Mouse (Mus musculus): ENCODE measurements at regions not wholly inside any gene's neighbourhood (a gene's known extent, or its start where the extent isn't known, plus 50 kb on each side); places are given as distances from the start of the nearest gene placed in this dataset.

GRCm38 (mm10) chr10:125765103-125765820, 200.7 kb upstream of the Lrig3 start:
- no peak overlapping the region for H3K4me3 ChIP-seq (replicated peaks; ENCODE audit: control insufficient read depth, low read depth, low read length)
- WGBS: 79% methylated on average over 10 of the region's 10 CpGs
- TF ChIP-seq CTCF (IDR thresholded peaks at IDR 0.05; ENCODE audit: control insufficient read depth, insufficient read depth, low read length) (no peak), POLR2A (IDR thresholded peaks at IDR 0.05; ENCODE audit: borderline replicate concordance, control insufficient read depth, low read depth, low read length) (no peak)
- no peaks in the 10 kb centered on the region for H3K4me1 ChIP-seq (ENCODE audit: control insufficient read depth, insufficient read depth, low read length)
- H3K27ac ChIP-seq (ENCODE audit: control insufficient read depth, insufficient read depth, low read depth, low read length, poor library complexity): no peak overlapping the region

- H3K4me1 ChIP-seq (ENCODE audit: control insufficient read depth, insufficient read depth, low read length): no peaks in the 10 kb centered on the region
- H3K4me3 ChIP-seq (replicated peaks; ENCODE audit: control insufficient read depth, low read depth, low read length): no peak overlapping the region
- 74% methylated on average over 3 of the region's 3 CpGs for WGBS
- H3K27ac ChIP-seq (ENCODE audit: control insufficient read depth, insufficient read depth, low read depth, low read length, poor library complexity): no peak overlapping the region
- TF ChIP-seq CTCF (IDR thresholded peaks at IDR 0.05; ENCODE audit: control insufficient read depth, insufficient read depth, low read length) (no peak), POLR2A (IDR thresholded peaks at IDR 0.05; ENCODE audit: borderline replicate concordance, control insufficient read depth, low read depth, low read length) (no peak)
Measured at GRCm38 (mm10) chr10:125768281-125768680, 197.7 kb upstream of the Lrig3 start.

GRCm38 (mm10) chr10:125773541-125773940, 192.4 kb upstream of the Lrig3 start:
- Histone ChIP-seq H3K27ac (ENCODE audit: control insufficient read depth, insufficient read depth, low read depth, low read length, poor library complexity) (no peak overlapping the region), H3K4me1 (ENCODE audit: control insufficient read depth, insufficient read depth, low read length) (no peaks in the 10 kb centered on the region), H3K4me3 (replicated peaks; ENCODE audit: control insufficient read depth, low read depth, low read length) (no peak overlapping the region)
- TF ChIP-seq CTCF (IDR thresholded peaks at IDR 0.05; ENCODE audit: control insufficient read depth, insufficient read depth, low read length) (no peak), POLR2A (IDR thresholded peaks at IDR 0.05; ENCODE audit: borderline replicate concordance, control insufficient read depth, low read depth, low read length) (no peak)
- WGBS: 88% methylated on average over 7 of the region's 7 CpGs

GRCm38 (mm10) chr10:125782486-125782885, 183.5 kb upstream of the Lrig3 start:
- H3K27ac ChIP-seq (ENCODE audit: control insufficient read depth, insufficient read depth, low read depth, low read length, poor library complexity): no peak overlapping the region
- no peaks in the 10 kb centered on the region for H3K4me1 ChIP-seq (ENCODE audit: control insufficient read depth, insufficient read depth, low read length)
- TF ChIP-seq POLR2A (IDR thresholded peaks at IDR 0.05; ENCODE audit: borderline replicate concordance, control insufficient read depth, low read depth, low read length) (no peak), CTCF (IDR thresholded peaks at IDR 0.05; ENCODE audit: control insufficient read depth, insufficient read depth, low read length) (no peak)
- no peak overlapping the region for H3K4me3 ChIP-seq (replicated peaks; ENCODE audit: control insufficient read depth, low read depth, low read length)
- 72% methylated on average over 6 of the region's 6 CpGs for WGBS

- WGBS: 38% methylated on average over 2 of the region's 2 CpGs
- H3K27ac ChIP-seq (ENCODE audit: control insufficient read depth, insufficient read depth, low read depth, low read length, poor library complexity): no peak overlapping the region
- H3K4me1 ChIP-seq (ENCODE audit: control insufficient read depth, insufficient read depth, low read length): no peaks in the 10 kb centered on the region
- TF ChIP-seq POLR2A (IDR thresholded peaks at IDR 0.05; ENCODE audit: borderline replicate concordance, control insufficient read depth, low read depth, low read length) (no peak), CTCF (IDR thresholded peaks at IDR 0.05; ENCODE audit: control insufficient read depth, insufficient read depth, low read length) (no peak)
- no peak overlapping the region for H3K4me3 ChIP-seq (replicated peaks; ENCODE audit: control insufficient read depth, low read depth, low read length)
Measured at GRCm38 (mm10) chr10:125784896-125785295, 181.1 kb upstream of the Lrig3 start.

GRCm38 (mm10) chr10:125785448-125786196, 180.3 kb upstream of the Lrig3 start:
- Histone ChIP-seq H3K27ac (ENCODE audit: control insufficient read depth, insufficient read depth, low read depth, low read length, poor library complexity) (no peak overlapping the region), H3K4me1 (ENCODE audit: control insufficient read depth, insufficient read depth, low read length) (no peaks in the 10 kb centered on the region), H3K4me3 (replicated peaks; ENCODE audit: control insufficient read depth, low read depth, low read length) (no peak overlapping the region)
- WGBS: 45% methylated on average over 16 of the region's 16 CpGs
- TF ChIP-seq POLR2A (IDR thresholded peaks at IDR 0.05; ENCODE audit: borderline replicate concordance, control insufficient read depth, low read depth, low read length) (no peak), CTCF (IDR thresholded peaks at IDR 0.05; ENCODE audit: control insufficient read depth, insufficient read depth, low read length) (no peak)

GRCm38 (mm10) chr10:125786197-125786879, 179.6 kb upstream of the Lrig3 start:
- no peaks in the 10 kb centered on the region for H3K4me1 ChIP-seq (ENCODE audit: control insufficient read depth, insufficient read depth, low read length)
- 14% methylated on average over 10 of the region's 10 CpGs for WGBS
- H3K27ac ChIP-seq (ENCODE audit: control insufficient read depth, insufficient read depth, low read depth, low read length, poor library complexity): no peak overlapping the region
- no peak overlapping the region for H3K4me3 ChIP-seq (replicated peaks; ENCODE audit: control insufficient read depth, low read depth, low read length)
- TF ChIP-seq POLR2A (IDR thresholded peaks at IDR 0.05; ENCODE audit: borderline replicate concordance, control insufficient read depth, low read depth, low read length) (no peak), CTCF (IDR thresholded peaks at IDR 0.05; ENCODE audit: control insufficient read depth, insufficient read depth, low read length) (no peak)

- Histone ChIP-seq H3K4me1 (ENCODE audit: control insufficient read depth, insufficient read depth, low read length) (no peaks in the 10 kb centered on the region), H3K27ac (ENCODE audit: control insufficient read depth, insufficient read depth, low read depth, low read length, poor library complexity) (no peak overlapping the region), H3K4me3 (replicated peaks; ENCODE audit: control insufficient read depth, low read depth, low read length) (no peak overlapping the region)
- 55% methylated on average over 17 of the region's 17 CpGs for WGBS
- TF ChIP-seq POLR2A (IDR thresholded peaks at IDR 0.05; ENCODE audit: borderline replicate concordance, control insufficient read depth, low read depth, low read length) (no peak), CTCF (IDR thresholded peaks at IDR 0.05; ENCODE audit: control insufficient read depth, insufficient read depth, low read length) (no peak)
Measured at GRCm38 (mm10) chr10:125786880-125787337, 179.1 kb upstream of the Lrig3 start.
